Mouse (Mus musculus) heart, postnatal 14 days (tissue): ENCODE data around the gene Ctse. TPM values are rescaled to one million over a fixed set of nuclear protein-coding genes. Genes with fewer than 3 reads are reported as not detected.
"Not testable (repeated sequence)": the region's sequence is repeated elsewhere in the genome, so short reads cannot be mapped to it uniquely, and the experiment has no call there.

Source experiments
- DNase-seq, 2 experiments: peaks; one replicate each; pipeline ENCODE4 v3.0.0; 2021 to 2022
- intact Hi-C: fragments of 180-260 bp; cut with DNase I; formaldehyde crosslinking; loops from one replicate; pipeline ENCODE4 v1.15.1; 2025
- long read RNA-seq, 2 experiments: library from polyadenylated mRNA; stranded (forward); transcript quantifications; one replicate each; pipeline ENCODE4 v2.0.0; 2021
- total RNA-seq, 2 experiments: library from RNA; stranded (reverse); gene quantifications; 2 replicates each; pipeline ENCODE4 v1.2.3; 2021

Ctse gene
- total RNA-seq: 1 to 10 TPM; 2.8 to 2.9 TPM
- long read RNA-seq, experiment 1, partial matches to known transcripts: 0 of 4 reads
- long read RNA-seq, experiment 1, other reads (novel, unspliced or antisense): 1 of 4 reads
- long read RNA-seq, experiment 2, partial matches to known transcripts: 0 of 4 reads
- long read RNA-seq, experiment 2, other reads (novel, unspliced or antisense): 2 of 4 reads

GRCm38 (mm10) chr1:131637791-131638540 is at the start of gene Ctse:
Gene Ctse (plus strand): TSS chr1:131638306.
- no peak for DNase-seq

GRCm38 (mm10) chr1:131598905-131599304 is 39.2 kb upstream of the Ctse start, which contains the start of gene Avpr1b:
Gene Avpr1b (plus strand): TSS chr1:131599239.
- intact Hi-C loops: no loop called here
- DNase-seq: no peak

More at GRCm38 (mm10) chr1:131637791-131638540, at the start of gene Ctse:
- intact Hi-C loops: no loop called here

DNA sequence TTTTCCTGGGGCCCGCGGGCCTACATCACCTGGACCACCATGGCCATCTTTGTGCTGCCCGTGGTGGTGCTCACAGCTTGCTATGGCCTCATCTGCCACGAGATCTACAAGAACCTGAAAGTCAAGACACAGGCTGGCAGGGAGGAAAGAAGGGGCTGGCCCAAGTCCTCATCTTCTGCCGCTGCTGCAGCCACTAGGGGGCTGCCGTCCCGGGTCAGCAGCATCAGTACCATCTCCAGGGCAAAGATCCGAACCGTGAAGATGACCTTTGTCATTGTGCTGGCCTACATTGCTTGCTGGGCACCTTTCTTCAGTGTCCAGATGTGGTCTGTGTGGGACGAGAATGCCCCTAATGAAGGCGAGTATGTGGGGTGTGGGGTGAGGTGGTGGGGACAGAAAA is 37.8 kb upstream of the Ctse start:
- intact Hi-C loops: no loop called here
- no peak for DNase-seq

GRCm38 (mm10) chr1:131606719-131607118 is 31.4 kb upstream of the Ctse start:
- intact Hi-C loops: no loop called here
- no peak for DNase-seq

DNA sequence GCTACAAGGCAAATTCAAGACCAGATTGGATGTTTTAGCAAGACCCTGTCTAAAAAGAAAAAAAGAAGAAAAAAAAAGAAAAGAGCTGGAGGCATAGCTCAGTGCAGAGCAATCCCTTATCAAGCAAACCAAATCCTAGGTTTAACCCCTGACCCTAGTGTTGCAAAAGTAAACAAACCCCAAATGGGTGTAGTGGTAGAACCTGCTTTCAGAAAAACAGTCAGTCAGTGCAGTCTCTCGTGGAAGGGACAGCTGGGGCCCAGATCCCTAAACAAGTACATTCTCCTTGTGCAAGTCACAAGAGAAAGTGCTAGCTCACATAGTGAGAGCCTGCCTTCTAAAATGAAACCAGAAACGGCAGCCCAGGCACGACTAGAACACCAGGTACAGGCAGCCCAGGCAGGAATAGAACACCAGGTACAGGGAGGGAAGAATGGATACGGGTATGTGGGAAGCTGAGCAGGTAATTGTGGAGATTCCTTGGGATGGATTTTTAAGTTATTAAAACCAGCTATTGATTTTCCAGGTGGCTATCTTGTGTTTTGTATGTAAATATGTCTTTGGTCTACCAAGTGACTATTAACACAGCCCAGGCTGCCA is 25.4 kb upstream of the Ctse start:
- peak in 1 of 2 experiments; percentile 13 for DNase-seq
- intact Hi-C loops: loop anchor here (1.0 to 5.0 kb wide), 3 partner anchors 46 to 235 kb away; no protein-coding TSS in a partner anchor

GRCm38 (mm10) chr1:131613361-131614133 is 24.6 kb upstream of the Ctse start:
- peak; percentile 79 to 85 for DNase-seq
- intact Hi-C loops: loop anchor here (1.0 to 5.0 kb wide), 3 partner anchors 45 to 234 kb away; no protein-coding TSS in a partner anchor

GRCm38 (mm10) chr1:131614641-131615040 is 23.5 kb upstream of the Ctse start:
- no peak for DNase-seq
- intact Hi-C loops: loop anchor here (5.0 kb wide), 1 partner anchor 233 kb away; no protein-coding TSS in a partner anchor

- intact Hi-C loops: no loop called here
- DNase-seq: no peak
Measured at GRCm38 (mm10) chr1:131616131-131616530, 22.0 kb upstream of the Ctse start.

- no peak for DNase-seq
- intact Hi-C loops: no loop called here
Measured at GRCm38 (mm10) chr1:131616546-131617220, 21.4 kb upstream of the Ctse start.

DNA sequence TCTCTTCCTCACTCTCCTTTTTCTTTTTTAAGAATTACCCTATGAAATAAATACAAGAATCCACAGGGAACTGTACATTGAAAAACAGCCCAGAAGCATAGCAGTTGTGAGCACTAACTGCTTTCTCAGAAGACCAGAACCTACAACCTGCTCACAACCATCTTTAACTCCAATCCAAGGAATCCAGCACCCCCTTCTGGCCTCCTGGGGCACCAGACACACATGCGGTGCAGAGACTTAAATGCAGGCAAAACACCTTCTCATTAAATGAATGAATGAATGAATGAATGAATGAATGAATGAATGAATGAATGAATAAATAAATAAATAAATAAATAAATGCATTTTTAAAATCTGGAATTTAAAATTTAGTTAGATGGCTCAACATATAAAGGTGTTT is 19.5 kb upstream of the Ctse start:
- intact Hi-C loops: no loop called here
- DNase-seq: no peak

DNA sequence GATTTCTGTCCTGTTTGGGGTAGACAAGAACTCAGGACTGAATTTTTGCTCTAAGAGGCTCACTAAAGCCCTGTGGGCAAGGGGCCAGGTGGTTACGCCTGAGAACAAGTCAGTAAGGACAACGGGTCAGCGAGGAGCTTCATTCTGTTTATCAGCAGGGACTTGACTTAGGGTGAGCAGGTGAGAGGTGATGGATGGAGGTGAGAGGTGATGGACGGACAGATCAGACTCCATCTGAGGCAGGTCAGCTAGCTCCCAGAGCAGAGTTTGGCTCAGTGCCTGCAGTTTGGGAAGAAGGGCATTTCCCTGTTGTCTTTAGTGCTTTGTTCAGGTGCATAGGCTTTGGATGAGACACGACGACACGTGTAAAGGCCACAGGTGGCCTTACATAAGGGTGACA is 18.8 kb upstream of the Ctse start:
- intact Hi-C loops: no loop called here

GRCm38 (mm10) chr1:131623644-131624043 is 14.5 kb upstream of the Ctse start:
- intact Hi-C loops: no loop called here
- DNase-seq: no peak

More for the DNA sequence above, 18.8 kb upstream of the Ctse start:
- DNase-seq: no peak

DNA sequence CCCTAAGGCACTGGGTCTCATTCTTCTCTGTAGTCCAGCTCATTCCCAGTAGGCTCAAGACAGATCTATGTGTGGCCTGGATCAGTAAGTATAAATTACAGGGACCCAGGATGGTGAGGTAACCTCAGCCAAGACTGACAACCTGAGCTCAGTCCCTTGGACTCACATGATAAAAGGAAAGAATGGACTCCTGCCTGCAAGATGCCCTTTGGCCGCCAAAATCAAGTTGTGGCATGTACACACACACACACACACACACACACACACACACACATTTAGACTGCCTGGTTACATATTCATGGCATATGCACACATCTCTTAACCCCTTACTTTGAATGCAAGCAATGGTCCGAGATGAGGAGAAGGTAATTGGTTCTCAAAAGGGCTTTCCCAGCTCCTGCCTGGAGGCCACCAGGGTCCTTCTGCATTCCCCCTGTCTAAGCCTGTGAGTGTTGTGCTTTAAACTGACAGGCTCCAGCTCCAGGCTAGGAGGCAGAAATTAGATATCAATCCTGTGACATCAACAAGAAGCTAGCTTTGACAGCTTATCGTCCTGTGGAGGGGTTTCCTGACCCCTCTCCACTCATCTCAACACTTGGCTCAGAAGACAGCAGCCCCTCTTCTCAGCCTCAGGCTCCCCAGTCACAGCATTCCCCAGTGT is 13.8 kb upstream of the Ctse start:
- intact Hi-C loops: no loop called here
- no peak for DNase-seq

DNA sequence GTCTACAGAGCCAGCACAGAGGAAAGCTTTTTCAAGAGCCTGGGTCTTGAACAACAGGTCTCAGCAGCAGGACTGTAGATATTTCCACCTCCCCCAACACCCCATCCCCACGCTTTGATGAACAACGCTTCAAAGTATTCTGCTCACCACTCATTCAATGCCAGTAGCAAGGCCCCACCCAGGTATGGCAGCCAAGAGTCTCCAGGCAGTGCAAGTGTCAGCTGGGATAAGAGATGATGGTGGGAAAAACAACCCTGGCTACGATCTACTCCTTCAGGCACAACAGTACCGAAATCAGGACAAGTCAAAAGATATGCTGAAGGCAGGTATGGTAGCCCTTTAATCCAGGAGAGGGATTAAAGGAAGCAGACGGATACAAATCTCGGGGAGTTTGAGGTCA is 11.9 kb upstream of the Ctse start:
- intact Hi-C loops: no loop called here
- DNase-seq: no peak

DNA sequence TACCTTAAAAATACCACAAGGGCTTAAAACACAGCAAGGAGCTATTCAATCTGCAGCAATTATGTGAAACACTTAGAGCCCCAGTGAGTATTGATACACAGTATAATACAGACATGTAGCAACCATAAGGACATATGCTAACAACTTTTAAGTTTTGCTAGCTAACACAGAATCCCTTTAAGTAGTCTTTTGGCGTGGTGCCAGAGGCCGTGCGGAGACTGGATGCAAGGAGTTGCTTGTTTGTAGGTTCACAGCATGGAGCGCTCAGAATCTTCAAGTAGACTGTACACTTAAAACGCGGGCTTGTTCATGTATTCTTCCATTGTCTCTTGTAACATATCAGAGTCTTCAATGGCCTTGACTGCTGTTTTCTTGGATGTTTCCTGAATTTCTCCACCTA is 5.9 kb upstream of the Ctse start:
- intact Hi-C loops, DNase-seq: not testable (repeated sequence)

DNA sequence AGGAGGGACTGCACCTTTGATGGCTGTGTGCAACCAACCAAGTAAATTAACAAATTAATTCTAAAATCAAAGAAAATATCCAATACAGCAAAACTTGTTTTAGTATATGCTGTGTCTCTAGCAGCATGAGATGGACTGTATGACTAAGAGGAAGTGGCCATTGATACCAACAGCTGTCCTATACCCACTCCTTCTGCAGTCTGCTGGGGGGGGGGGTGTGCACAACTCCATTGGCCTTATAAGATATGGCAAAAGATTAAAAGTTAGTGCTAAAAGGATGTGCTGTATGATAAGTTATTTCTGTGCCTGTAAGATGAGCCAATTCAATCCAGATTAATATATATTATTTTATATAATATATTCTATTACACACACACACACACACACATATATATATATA is 3.6 kb upstream of the Ctse start:
- intact Hi-C loops: no loop called here
- DNase-seq: no peak

DNA sequence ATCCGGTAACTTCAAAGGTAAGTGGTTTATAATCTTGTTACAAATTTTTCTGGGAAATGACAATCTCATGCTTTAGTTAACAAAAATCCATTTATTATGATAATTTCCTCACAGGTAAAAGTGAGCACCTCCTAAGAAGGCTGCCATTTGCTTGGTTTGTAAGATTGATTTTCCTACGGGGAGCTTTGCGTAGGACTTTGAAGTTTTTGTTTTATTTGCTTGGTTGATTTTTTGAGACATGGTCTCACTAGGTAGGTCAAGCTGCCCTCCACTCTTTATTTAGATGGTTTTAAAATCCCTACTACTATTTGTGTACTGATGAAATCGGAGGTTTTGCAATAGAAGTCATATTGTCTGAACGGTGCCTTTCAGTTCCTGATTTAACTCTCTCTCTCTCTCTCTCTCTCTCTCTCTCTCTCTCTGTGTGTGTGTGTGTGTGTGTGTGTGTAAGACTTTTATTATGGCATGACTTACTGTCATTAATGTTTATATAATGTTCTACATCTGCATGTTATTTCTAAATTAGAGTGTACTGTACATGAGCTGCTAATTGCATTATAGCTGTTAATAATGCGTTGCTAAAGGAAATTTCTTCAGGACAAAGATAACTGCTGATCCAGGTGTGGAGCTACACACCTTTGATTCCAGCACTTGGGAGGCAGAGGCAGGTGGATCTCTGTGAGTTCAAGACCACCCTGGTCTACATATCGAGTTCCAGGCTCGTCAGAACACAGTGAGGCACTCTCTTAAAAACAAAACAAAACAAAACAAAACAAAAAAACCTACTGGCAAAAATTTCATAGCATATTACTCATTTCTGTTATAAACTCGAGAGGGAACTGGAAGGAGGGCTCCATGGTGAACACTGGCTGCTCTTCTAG is 675 bp downstream of the Ctse start:
- intact Hi-C loops: no loop called here
- DNase-seq: no peak

- no peak for DNase-seq
- intact Hi-C loops: no loop called here
Measured at GRCm38 (mm10) chr1:131640062-131640461, 2.0 kb downstream of the Ctse start.

GRCm38 (mm10) chr1:131641565-131641964 is 3.5 kb downstream of the Ctse start:
- intact Hi-C loops: no loop called here
- DNase-seq: no peak
